Mouse (Mus musculus) CD4-positive, CD25-positive, alpha-beta regulatory T cell, adult 2 months (primary cell): ENCODE measurements at regions not wholly inside any gene's neighbourhood (a gene's known extent, or its start where the extent isn't known, plus 50 kb on each side); places are given as distances from the start of the nearest gene placed in this dataset.
A peak's percentile ranks its signal among the peaks of the same experiment; 100 is the strongest.
"Not testable (repeated sequence)": the region's sequence is repeated elsewhere in the genome, so short reads cannot be mapped to it uniquely, and the experiment has no call there.

Source experiments
- DNase-seq: peaks from one replicate; pipeline ENCODE4 v3.0.0-alpha.2; 2012; ENCODE audit warnings: low read depth, low spot score

- DNase-seq, result no peak
These were observed 256.7 kb downstream of the Nfkbiz start for GRCm38 (mm10) chr16:55582029-55582428.

- DNase-seq, result peak; percentile 10
These were observed 257.9 kb downstream of the Nfkbiz start for GRCm38 (mm10) chr16:55580827-55581226.

GRCm38 (mm10) chr16:55578686-55579085 lies 260.0 kb downstream of the Nfkbiz start:
- no peak for DNase-seq

- not testable (repeated sequence) for DNase-seq
These were observed 263.0 kb downstream of the Nfkbiz start for GRCm38 (mm10) chr16:55575609-55576283.

GRCm38 (mm10) chr16:55571106-55571505 lies 267.6 kb downstream of the Nfkbiz start:
- DNase-seq, result no peak

- DNase-seq, result no peak
These were observed 268.6 kb downstream of the Nfkbiz start for GRCm38 (mm10) chr16:55570097-55570496.

- no peak for DNase-seq
These were observed 258.2 kb upstream of the Zpld1 start for GRCm38 (mm10) chr16:55555821-55556535.

GRCm38 (mm10) chr16:55555224-55555623 lies 257.4 kb upstream of the Zpld1 start:
- peak; percentile 63 for DNase-seq

GRCm38 (mm10) chr16:55553896-55554295 lies 256.1 kb upstream of the Zpld1 start:
- no peak for DNase-seq

- no peak for DNase-seq
These were observed 253.6 kb upstream of the Zpld1 start for GRCm38 (mm10) chr16:55551348-55551747.

GRCm38 (mm10) chr16:55550649-55551312 lies 253.0 kb upstream of the Zpld1 start:
- DNase-seq, result peak; percentile 81

- DNase-seq, result no peak
These were observed 249.3 kb upstream of the Zpld1 start for GRCm38 (mm10) chr16:55547095-55547494.

GRCm38 (mm10) chr16:55540336-55541015 lies 242.7 kb upstream of the Zpld1 start:
- no peak for DNase-seq

- DNase-seq, result no peak
These were observed 241.4 kb upstream of the Zpld1 start for GRCm38 (mm10) chr16:55539179-55539578.

GRCm38 (mm10) chr16:55537548-55537947 lies 239.8 kb upstream of the Zpld1 start:
- no peak for DNase-seq

GRCm38 (mm10) chr16:55532686-55533085 lies 234.9 kb upstream of the Zpld1 start:
- DNase-seq, result no peak

GRCm38 (mm10) chr16:55530844-55531243 lies 233.1 kb upstream of the Zpld1 start:
- DNase-seq, result peak; percentile 49

GRCm38 (mm10) chr16:55527680-55528079 lies 229.9 kb upstream of the Zpld1 start:
- DNase-seq, result peak; percentile 46

- DNase-seq, result peak; percentile 59
These were observed 228.6 kb upstream of the Zpld1 start for GRCm38 (mm10) chr16:55526230-55526842.

- no peak for DNase-seq
These were observed 225.5 kb upstream of the Zpld1 start for GRCm38 (mm10) chr16:55523264-55523663.

GRCm38 (mm10) chr16:55522283-55522682 lies 224.5 kb upstream of the Zpld1 start:
- no peak for DNase-seq
